Mouse (Mus musculus): ENCODE measurements around the gene Ugt1a9.
A peak's percentile ranks its signal among the peaks of the same experiment; 100 is the strongest.
"Not testable (repeated sequence)": the region's sequence is repeated elsewhere in the genome, so short reads cannot be mapped to it uniquely, and the experiment has no call there.

Gene Ugt1a9

GRCm38 (mm10) chr1:88222216-88222615 lies 151.6 kb downstream of the Ugt1a9 start:
- no peak for DNase-seq

DNA sequence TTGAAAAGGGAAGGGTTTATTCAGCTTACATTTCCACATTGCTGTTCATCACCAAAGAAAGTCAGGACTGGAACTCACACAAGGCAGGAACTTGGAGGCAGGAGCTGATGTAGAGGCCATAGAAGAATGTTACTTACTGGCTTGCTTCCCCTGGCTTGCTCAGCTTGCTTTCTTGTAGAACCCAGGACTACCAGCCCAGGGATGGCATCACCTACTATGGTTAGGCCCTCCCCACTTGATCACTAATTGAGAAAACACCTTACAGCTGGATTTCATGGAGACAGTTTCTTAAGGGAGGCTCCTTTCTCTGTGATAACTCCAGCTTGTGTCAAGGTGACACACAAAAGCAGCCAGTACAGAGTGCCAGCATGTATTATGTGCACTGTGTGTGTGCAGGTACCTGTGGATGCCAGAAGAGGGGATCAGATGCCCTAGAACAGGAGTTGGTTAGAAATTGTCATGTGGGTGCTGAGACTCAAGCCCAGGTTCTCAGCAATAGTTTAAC lies 152.5 kb downstream of the Ugt1a9 start:
- not testable (repeated sequence) for DNase-seq

- DNase-seq: peak in 1 of 2 experiments; percentile 14
These were observed 153.0 kb downstream of the Ugt1a9 start for GRCm38 (mm10) chr1:88223591-88223990.

- peak; percentile 80 to 83 for DNase-seq
These were observed 153.6 kb downstream of the Ugt1a9 start for GRCm38 (mm10) chr1:88224029-88224776.

GRCm38 (mm10) chr1:88225301-88225700 lies 154.7 kb downstream of the Ugt1a9 start:
- DNase-seq: peak in 1 of 2 experiments; percentile 0

- no peak for DNase-seq
These were observed 155.1 kb downstream of the Ugt1a9 start for GRCm38 (mm10) chr1:88225741-88226140.

GRCm38 (mm10) chr1:88226670-88227379 lies 156.2 kb downstream of the Ugt1a9 start, which contains the start of gene Mroh2a:
Gene Mroh2a, plus strand, starts transcription at chr1:88226986.
- peak in 1 of 2 experiments; percentile 40 for DNase-seq

DNA sequence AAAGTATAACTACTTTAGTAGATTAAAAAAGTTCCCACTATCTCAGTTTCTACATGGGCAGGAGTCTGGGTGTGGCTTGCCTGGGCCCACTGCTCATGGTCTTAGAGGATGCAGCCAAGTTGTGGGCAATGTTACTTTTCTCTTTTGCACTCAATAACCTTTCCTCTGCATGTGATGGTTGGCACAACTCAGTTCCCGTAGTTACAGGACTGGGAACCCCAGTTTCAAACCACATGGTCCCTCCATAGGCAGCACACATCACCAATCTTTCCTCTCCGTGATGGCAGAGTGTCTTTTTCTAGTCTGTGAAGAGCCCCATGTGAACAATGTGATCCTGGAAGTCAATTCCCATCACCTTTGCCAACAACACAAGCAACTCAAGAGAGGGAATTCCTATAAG lies 156.9 kb downstream of the Ugt1a9 start:
- DNase-seq: peak in 1 of 2 experiments; percentile 39

GRCm38 (mm10) chr1:88228121-88228520 lies 157.5 kb downstream of the Ugt1a9 start:
- DNase-seq: peak; percentile 1 to 22

DNA sequence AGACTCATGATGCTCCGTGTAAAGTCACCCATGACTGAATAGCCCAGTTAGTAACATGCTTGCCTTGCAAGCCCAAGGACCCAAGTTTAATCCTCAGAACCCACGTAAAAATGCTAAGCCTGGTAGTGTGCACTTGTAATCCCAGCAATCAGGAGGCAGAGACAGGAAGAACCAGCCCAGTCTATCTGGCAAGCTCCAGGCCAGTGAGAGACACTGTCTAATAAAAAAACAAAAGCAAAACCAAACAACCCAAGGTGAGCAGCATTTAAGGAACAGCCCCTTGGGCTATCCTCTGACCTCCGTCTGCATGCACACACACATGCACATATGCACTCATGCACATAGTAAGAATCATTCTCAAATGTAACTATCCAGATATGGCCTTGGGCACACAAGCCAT lies 159.0 kb downstream of the Ugt1a9 start:
- DNase-seq: no peak

- DNase-seq: peak in 1 of 2 experiments; percentile 11
These were observed 159.4 kb downstream of the Ugt1a9 start for GRCm38 (mm10) chr1:88229986-88230385.

GRCm38 (mm10) chr1:88230421-88230820 lies 159.8 kb downstream of the Ugt1a9 start:
- DNase-seq: peak in 1 of 2 experiments; percentile 8

DNA sequence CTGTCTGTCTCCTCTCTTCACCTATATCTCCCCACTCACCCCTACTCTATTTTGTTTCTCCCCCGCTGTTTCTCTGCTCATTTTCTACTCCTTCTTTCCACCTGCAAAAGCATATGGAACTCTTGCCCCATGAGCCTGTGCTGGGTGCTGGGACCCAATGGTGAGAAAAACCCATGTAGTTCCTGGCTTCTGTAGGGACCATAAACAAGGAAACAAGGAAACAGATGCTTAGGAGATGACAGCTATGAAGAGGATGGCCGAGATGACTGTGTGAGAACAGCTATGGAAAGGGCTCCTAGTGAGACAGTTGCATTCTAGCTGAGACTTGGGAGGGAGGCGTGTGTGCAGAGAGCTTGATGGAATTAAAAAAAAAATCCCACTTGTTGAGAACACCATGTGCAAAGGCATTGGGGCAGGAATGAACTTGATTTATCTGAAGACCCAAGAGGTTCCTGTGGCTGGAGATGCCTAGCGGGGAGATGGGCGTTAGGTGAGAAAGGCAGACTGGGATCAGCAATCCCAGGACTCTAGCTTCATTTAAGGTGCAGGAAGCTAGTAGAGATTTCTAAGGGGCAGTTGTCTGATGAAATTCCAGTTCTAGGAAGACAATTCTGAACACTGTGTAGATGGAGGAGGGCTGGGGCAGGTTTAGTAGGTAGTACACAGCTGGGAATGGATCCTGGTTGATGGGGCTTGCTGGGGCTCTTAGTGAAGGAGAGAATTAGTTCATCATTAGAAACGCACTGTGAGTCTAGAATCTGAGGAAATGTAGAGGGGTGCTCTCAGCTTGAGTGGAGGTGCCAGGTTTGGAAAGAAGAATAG lies 160.6 kb downstream of the Ugt1a9 start:
- DNase-seq: peak in 1 of 2 experiments; percentile 9

DNA sequence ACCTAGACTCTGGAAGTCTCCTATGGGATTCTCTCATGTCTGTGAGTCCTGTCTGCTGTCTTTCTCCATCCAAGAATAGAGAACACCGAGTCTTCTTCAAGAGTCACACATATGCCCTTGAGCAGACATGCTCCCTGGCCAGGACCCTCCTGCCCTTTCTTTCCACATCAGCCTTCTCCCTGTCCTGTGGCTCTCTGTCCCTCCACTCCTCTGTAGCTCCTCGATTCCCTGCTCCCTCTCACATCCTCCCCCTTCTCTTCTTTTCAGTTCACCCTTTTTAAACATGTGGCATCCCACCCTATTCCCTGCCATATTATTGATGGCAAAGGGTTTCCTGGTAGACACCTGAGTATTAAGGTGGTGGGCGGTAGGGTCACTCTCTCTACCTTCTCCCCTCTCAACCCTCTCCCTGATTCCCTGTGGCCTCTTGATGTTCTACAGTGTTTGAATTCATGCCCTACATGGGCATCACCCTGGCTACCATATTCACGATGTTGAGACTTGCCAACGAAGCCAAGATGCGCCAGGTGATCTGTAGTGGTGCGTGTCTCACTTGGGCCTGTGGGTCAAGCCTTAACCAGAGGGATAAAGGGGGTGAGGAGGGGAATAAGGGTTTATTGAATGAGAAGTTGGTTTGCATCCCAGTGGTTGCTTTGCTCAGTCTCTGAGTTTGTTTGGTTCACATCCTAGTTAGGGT lies 161.4 kb downstream of the Ugt1a9 start:
- peak in 1 of 2 experiments; percentile 12 for DNase-seq

DNA sequence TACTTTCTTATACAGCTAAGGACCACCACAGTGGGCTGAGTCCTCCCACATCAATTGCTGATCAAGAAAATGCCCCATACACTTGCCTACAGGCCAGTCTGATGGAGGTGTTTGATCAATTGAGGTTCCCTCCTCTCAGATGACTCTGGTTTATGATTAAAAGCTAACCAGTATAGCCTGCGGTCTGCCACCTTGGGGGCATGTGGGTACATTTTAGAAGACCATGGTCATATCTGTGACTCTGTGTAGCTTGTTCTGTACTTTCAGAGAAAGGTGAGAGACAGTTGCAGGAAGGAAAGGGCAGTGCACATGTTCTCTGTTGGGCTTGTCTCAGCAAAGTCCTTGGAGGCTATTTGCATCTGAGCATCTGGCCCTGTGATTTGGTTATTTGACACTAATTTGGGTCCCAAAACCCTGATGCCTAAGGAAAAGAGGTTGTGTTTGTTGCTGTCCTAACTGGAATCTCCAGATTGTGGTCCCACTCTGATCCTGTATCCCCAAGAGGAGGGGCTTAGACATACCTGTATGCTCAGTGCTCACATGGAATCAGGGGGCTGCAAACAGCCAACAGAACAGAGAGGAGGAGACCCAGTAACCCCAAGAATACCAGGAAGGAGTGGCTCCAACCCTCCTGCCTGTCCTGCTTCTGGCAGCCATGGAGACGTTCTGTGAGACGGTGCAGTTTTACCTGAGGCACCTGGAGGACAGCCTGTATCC lies 162.2 kb downstream of the Ugt1a9 start:
- DNase-seq: no peak

DNA sequence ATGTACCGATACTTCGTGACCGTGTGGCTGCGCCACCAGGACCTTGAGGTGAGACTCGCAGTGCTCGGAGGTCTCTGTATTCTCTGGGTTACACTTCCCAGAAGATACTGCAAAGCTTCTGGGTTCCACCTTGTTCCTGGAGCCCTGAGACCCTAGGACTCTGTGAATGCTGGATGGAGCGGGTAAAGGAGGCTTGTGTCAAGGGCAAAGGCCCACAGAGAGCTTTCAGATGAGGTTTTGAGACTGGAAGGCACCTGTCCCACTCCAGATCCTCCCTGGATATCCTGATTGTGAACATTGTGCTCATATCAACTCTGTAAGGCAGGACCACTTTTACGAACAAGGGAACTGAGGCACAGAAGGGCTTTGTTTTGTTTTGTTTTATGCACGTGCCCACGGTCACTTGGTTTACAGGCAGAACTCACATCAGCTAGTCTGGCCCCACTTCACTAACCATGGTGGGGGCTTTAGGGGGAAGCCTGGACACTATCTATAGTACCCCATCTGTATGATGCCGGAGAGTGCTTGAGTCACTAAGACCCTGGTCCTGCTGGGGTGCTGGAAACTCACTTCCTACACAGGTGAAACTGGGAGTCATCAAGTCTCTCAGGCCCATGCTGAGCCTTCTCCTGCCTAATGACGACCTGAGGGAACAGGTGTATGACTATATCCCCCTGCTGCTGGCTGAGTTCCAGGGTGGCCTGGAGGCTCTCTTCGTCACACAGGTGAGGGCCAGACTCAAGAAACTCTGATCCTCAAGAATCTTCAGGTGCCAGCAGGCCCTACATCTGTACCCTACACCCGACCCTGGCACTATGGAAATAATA lies 163.0 kb downstream of the Ugt1a9 start:
- DNase-seq: no peak

DNA sequence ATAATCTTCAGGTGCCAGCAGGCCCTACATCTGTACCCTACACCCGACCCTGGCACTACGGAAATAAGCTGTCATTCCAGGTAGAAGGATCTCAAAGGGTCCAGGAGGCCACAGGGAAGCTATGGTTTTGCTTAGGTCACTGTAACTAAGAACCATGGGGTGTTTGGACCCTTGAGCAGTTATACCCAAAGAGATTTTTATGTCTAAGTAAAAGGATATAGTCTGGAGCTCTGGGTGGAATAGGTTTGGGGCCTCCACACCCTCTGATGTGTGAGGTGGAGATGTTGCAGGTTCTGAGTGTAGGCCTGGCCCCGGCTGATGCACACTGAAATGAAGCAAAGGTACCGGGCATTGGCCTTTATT lies 163.6 kb downstream of the Ugt1a9 start:
- DNase-seq: no peak

DNA sequence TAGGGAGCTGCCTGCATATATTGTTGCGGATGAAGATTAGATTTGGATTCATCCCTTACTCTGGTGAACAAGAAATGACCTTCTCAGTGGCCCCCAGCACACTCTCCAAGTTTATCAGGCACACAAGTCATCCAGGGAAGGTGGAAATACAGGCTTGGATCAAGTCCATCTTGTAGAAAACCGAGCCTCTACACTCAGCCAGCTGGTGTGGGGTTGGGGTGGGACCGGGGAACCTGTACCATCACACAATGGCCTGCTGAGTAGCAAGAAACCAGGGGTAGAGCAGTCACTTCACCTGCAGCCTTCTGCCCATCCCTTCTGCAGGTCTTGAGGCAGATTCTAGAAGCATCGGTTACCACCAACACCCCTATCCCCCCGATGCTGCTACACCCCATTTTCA lies 164.0 kb downstream of the Ugt1a9 start:
- DNase-seq: no peak

DNA sequence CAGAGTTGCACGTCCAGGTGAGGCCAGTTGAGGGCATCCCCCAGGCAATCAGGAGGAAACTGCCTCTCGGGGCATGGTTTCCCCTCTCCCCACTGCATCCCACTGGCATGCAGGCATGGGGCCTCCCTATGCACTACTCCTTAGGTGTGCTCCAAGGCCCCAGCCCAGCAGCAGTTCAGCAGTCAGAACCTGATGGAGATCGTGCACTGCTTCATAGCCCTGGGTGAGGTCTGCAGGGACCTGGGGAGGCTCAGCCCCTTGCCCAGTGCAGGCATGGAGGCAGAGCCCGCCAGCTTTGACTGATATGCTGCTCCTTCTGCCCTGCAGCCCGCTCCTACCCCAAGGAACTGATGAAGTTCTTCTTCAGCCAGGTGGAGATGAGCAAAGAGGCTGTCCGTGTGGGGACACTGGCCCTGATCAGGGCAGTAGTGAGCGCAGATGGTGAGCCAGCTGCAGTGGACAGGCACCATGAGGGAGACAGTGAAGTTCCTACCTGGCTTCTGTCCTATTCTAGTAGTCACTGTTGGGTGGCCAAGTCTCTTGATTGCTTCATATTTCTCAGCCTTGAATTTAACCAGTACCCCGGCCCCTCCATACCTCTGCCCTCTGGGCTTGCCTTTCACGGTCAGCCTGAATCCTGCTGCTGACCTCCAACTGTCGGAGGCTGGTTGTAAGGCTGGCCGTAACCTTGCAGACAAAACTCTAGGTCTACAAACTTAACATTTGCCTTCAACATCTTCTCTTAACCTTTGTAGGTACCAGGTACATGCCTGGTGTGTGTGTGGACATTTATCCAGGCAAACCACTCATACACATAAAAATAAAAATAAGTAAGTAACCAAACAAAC lies 164.7 kb downstream of the Ugt1a9 start:
- no peak for DNase-seq
